ENCODE assay signal across 29 mouse cellular contexts in the genomic region with DNA sequence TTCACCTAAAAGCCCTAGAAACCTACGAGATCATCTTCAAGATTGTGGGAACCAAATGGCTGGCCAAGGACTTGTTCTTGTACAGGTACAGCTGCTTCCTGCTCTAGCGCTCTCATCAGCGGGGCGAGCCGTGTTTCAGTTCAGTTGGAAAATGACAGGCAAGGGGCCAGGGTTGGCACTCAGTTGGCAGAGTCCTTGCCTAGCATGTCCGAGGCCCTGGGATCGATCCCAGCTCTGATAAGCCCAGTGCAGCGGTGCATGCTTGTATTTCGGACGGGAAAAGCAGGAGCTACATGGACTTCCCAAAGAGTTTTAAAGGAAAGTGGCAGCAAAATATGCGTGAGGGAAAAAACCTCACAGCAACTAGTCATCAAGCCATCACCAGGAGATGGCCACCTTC. TPM values are rescaled to one million over a fixed set of nuclear protein-coding genes. Genes with fewer than 3 reads are reported as not detected.
A peak's percentile ranks its signal among the peaks of the same experiment; 100 is the strongest.
DNase-seq lines count a peak whose midpoint lies in the region; ATAC-seq and TF ChIP-seq lines count a peak whose summit lies in the region.
"Had no signal": no experiment of that assay in that cellular context is flagged by ENCODE, and none has a peak within 500 bp of the region (broad histone marks: within the 10 kb centered on the region; RNA-seq: fewer than 3 reads in every experiment).

No protein-coding gene starts in this region.

- ATAC-seq in liver, embryonic 12.5 days, result no peak
- ATAC-seq in neural tube, embryonic 15.5 days (ENCODE audit: low FRiP score), result no peak
- ATAC-seq: forebrain, embryonic 15.5 days; hindbrain, embryonic 16.5 days; intestine, embryonic 15.5 days; Patski had no signal

- no peaks in the 10 kb centered on the region; the same call in 1 of the 2 replicates for H3K27me3 ChIP-seq in heart, embryonic 10.5 days (ENCODE audit: insufficient read depth, poor library complexity, severe bottlenecking)
- no peaks in the 10 kb centered on the region for H3K27me3 ChIP-seq in liver, adult 2 months (ENCODE audit: control insufficient read depth, insufficient read depth, low read length)
- H3K27me3 ChIP-seq in liver, embryonic 12.5 days (replicated peaks), result no peaks in the 10 kb centered on the region
- H3K27me3 ChIP-seq in neural tube, embryonic 15.5 days (replicated peaks), result no peaks in the 10 kb centered on the region
- H3K27me3 ChIP-seq: CH12.LX; embryonic facial prominence, embryonic 13.5 days; forebrain, embryonic 12.5 days; forebrain, embryonic 15.5 days; heart, embryonic 13.5 days; hindbrain, embryonic 13.5 days; intestine, embryonic 15.5 days; Patski had no signal

- TF ChIP-seq CTCF in liver, adult 2 months (IDR thresholded peaks at IDR 0.05; ENCODE audit: low read depth, low read length), result no peak

- WGBS in heart, embryonic 10.5 days, result 92% methylated on average over 11 of the region's 11 CpGs
- WGBS in liver, adult 2 months, result 61% methylated on average over 11 of the region's 11 CpGs
- WGBS in liver, embryonic 12.5 days (ENCODE audit: insufficient replicate concordance), result 85% methylated on average over 11 of the region's 11 CpGs
- 91% methylated on average over 11 of the region's 11 CpGs for WGBS in neural tube, embryonic 15.5 days

- H3K9me3 ChIP-seq in heart, embryonic 10.5 days, result no peaks in the 10 kb centered on the region
- H3K9me3 ChIP-seq in liver, embryonic 12.5 days (replicated peaks), result no peaks in the 10 kb centered on the region
- H3K9me3 ChIP-seq in neural tube, embryonic 15.5 days (replicated peaks), result no peaks in the 10 kb centered on the region
- H3K9me3 ChIP-seq: embryonic facial prominence, embryonic 10.5 days; embryonic facial prominence, embryonic 13.5 days; forebrain, embryonic 12.5 days; forebrain, embryonic 15.5 days; G1E; heart, embryonic 13.5 days; hindbrain, embryonic 10.5 days; hindbrain, embryonic 13.5 days; intestine, embryonic 15.5 days had no signal

- no peak overlapping the region for H3K27ac ChIP-seq in heart, embryonic 10.5 days
- no peak overlapping the region for H3K27ac ChIP-seq in liver, adult 2 months (replicated peaks; ENCODE audit: insufficient read depth, low read depth, low read length)
- no peak overlapping the region for H3K27ac ChIP-seq in liver, embryonic 12.5 days
- H3K27ac ChIP-seq in neural tube, embryonic 15.5 days (replicated peaks), result no peak overlapping the region
- H3K27ac ChIP-seq: embryonic facial prominence, embryonic 10.5 days; embryonic facial prominence, embryonic 13.5 days; forebrain, embryonic 12.5 days; forebrain, embryonic 15.5 days; heart, embryonic 13.5 days; hindbrain, embryonic 10.5 days; hindbrain, embryonic 13.5 days; intestine, embryonic 15.5 days had no signal

- intact Hi-C loops in heart, postnatal 14 days (cut with DNase I), result no loop called here

- peak; percentile 52 to 68 for DNase-seq in cerebellum, postnatal 10 days
- DNase-seq in cerebellum, adult 9-11 months, result no peak
- DNase-seq in heart, postnatal 14 days, result peak; percentile 24 to 28
- no peak for DNase-seq in heart, embryonic 10.5 days (ENCODE audit: low spot score)
- peak; percentile 79 for DNase-seq in liver, adult 2 months (ENCODE audit: extremely low read depth, low read depth, low spot score)
- DNase-seq: adrenal gland, postnatal 10 days; adrenal gland, postnatal 36 days; B cell, adult 2 months; cerebellum, adult 11 months; cerebellum, adult 2 months; cerebellum, postnatal 25 days; embryo, embryonic 11 days; gastrocnemius, postnatal 25 days; heart, postnatal 36 days had no signal

- H3K4me1 ChIP-seq in heart, embryonic 10.5 days, result 0 out of 2 replicates have a peak, but pooled peaks cover 4% of the 10 kb centered on the region
- H3K4me1 ChIP-seq in liver, adult 2 months (ENCODE audit: control insufficient read depth, insufficient read depth, low read length), result peaks cover 19% of the 10 kb centered on the region
- H3K4me1 ChIP-seq in liver, embryonic 12.5 days, result peaks cover 36% of the 10 kb centered on the region
- H3K4me1 ChIP-seq in neural tube, embryonic 15.5 days, result no peaks in the 10 kb centered on the region
- H3K4me1 ChIP-seq: embryonic facial prominence, embryonic 13.5 days; forebrain, embryonic 12.5 days; forebrain, embryonic 15.5 days; hindbrain, embryonic 10.5 days; hindbrain, embryonic 13.5 days had no signal

- no peak overlapping the region for H3K4me3 ChIP-seq in heart, embryonic 10.5 days
- no peak overlapping the region for H3K4me3 ChIP-seq in liver, adult 2 months (ENCODE audit: insufficient read depth, low read depth, low read length)
- no peak overlapping the region for H3K4me3 ChIP-seq in liver, embryonic 12.5 days
- H3K4me3 ChIP-seq in neural tube, embryonic 15.5 days (replicated peaks), result no peak overlapping the region
- H3K4me3 ChIP-seq: embryonic facial prominence, embryonic 10.5 days; embryonic facial prominence, embryonic 13.5 days; erythroblast, embryonic 14.5 days; forebrain, embryonic 12.5 days; forebrain, embryonic 15.5 days; heart, embryonic 13.5 days; hindbrain, embryonic 10.5 days; hindbrain, embryonic 13.5 days; intestine, embryonic 15.5 days had no signal

- no peak overlapping the region for H3K4me2 ChIP-seq in liver, embryonic 12.5 days
- no peak overlapping the region for H3K4me2 ChIP-seq in neural tube, embryonic 15.5 days
- H3K4me2 ChIP-seq: embryonic facial prominence, embryonic 13.5 days; forebrain, embryonic 12.5 days; forebrain, embryonic 15.5 days; heart, embryonic 13.5 days; hindbrain, embryonic 13.5 days; intestine, embryonic 15.5 days had no signal

- no peak for TF ChIP-seq POLR2A in liver, adult 2 months (IDR thresholded peaks at IDR 0.05; ENCODE audit: extremely low read depth, insufficient read depth, low read length)

- H3K9ac ChIP-seq in liver, adult 2 months (ENCODE audit: low read depth, low read length), result no peak overlapping the region
- no peak overlapping the region for H3K9ac ChIP-seq in liver, embryonic 12.5 days
- H3K9ac ChIP-seq in neural tube, embryonic 15.5 days (replicated peaks), result no peak overlapping the region
- H3K9ac ChIP-seq: embryonic facial prominence, embryonic 13.5 days; forebrain, embryonic 12.5 days; forebrain, embryonic 15.5 days; heart, embryonic 13.5 days; hindbrain, embryonic 13.5 days; intestine, embryonic 15.5 days had no signal

- H3K36me3 ChIP-seq in heart, embryonic 10.5 days, result 0 out of 2 replicates have a peak, but pooled peaks cover 2% of the 10 kb centered on the region
- peaks cover 3% of the 10 kb centered on the region; the same call in 1 of the 2 replicates for H3K36me3 ChIP-seq in liver, adult 2 months (ENCODE audit: control insufficient read depth, insufficient read depth, low read length)
- peaks cover 38% of the 10 kb centered on the region for H3K36me3 ChIP-seq in liver, embryonic 12.5 days
- peaks cover 52% of the 10 kb centered on the region for H3K36me3 ChIP-seq in neural tube, embryonic 15.5 days
- H3K36me3 ChIP-seq: G1E; intestine, embryonic 15.5 days had no signal

- no peaks in the 10 kb centered on the region for H3K79me2 ChIP-seq in liver, adult 2 months (ENCODE audit: control insufficient read depth, insufficient read depth, low read length)

RNA-seq across cellular contexts. Expression of gene Dop1b, which starts 27.5 kb away (rescaled TPM):
- total RNA-seq in heart, postnatal 14 days (2021), result 10 to 100 TPM; 17.6 to 17.8 TPM
- 6.3 and 7.4 TPM in 2 replicates for polyA plus RNA-seq in heart, embryonic 10.5 days (2016; fragmentation: Nextera tagmentation; extraction: Ambion mirVana)
- 12.1 and 33.2 TPM in 2 replicates for total RNA-seq in liver, adult 2 months (2014; rRNA removed)
- polyA plus RNA-seq in liver, adult 2 months (2012; rRNA removed), result 30.3 TPM in 2 replicates
- polyA plus RNA-seq in liver, embryonic 12.5 days (2016; fragmentation: Nextera tagmentation; extraction: Ambion mirVana), result 10.5 and 12.8 TPM in 2 replicates
- 33.4 and 38.3 TPM in 2 replicates for polyA plus RNA-seq in neural tube, embryonic 15.5 days (2015; fragmentation: Nextera tagmentation; extraction: Ambion mirVana)

RNA-seq across cellular contexts. Expression of gene Cbr3, which starts 56.2 kb away (rescaled TPM):
- 1 to 10 TPM; 2.7 to 3.4 TPM for total RNA-seq in heart, postnatal 14 days (2021)
- polyA plus RNA-seq in heart, embryonic 10.5 days (2016; fragmentation: Nextera tagmentation; extraction: Ambion mirVana), result 0.20 and 0.23 TPM in 2 replicates
- total RNA-seq in liver, adult 2 months (2014; rRNA removed), result 0.92 and 1.8 TPM in 2 replicates
- polyA plus RNA-seq in liver, adult 2 months (2012; rRNA removed), result 0.55 and 0.72 TPM in 2 replicates
- polyA plus RNA-seq in liver, embryonic 12.5 days (2016; fragmentation: Nextera tagmentation; extraction: Ambion mirVana), result 0.11 and 0.37 TPM in 2 replicates
- polyA plus RNA-seq in neural tube, embryonic 15.5 days (2015; fragmentation: Nextera tagmentation; extraction: Ambion mirVana), result 1.7 and 2.0 TPM in 2 replicates
- total RNA-seq: G1E had no signal
- polyA plus RNA-seq: erythroblast, embryonic 14.5 days; G1E had no signal

Comparison
In these comparisons a context has a peak if more than half of its experiments do, and no peak if none do; other contexts are left out.
1. DNase-seq: peak in cerebellum, postnatal 10 days (2 of 2), heart, postnatal 14 days (2 of 2) and liver, adult 2 months (single experiment); none in cerebellum, adult 9-11 months (single experiment) and heart, embryonic 10.5 days (single experiment).